Mouse (Mus musculus) stomach, postnatal 0 days (tissue): ENCODE data around the gene Olfr704.
A peak's percentile ranks its signal among the peaks of the same experiment; 100 is the strongest.

Source experiments
- CTCF ChIP-seq: IDR thresholded peaks from 2 replicates; pipeline ENCODE4 v1.5.1; 2016; ENCODE audit warnings: antibody characterized with exemption, low read depth, mild to moderate bottlenecking, moderate library complexity
- EP300 ChIP-seq: optimal IDR thresholded peaks from 2 replicates; pipeline ENCODE3; 2016; ENCODE audit warnings: antibody characterized with exemption

- TF ChIP-seq CTCF = peak; percentile 49
- TF ChIP-seq EP300 = no peak
Observed at GRCm38 (mm10) chr7:106815775-106816174, 47.2 kb upstream of the Olfr704 start.
